Mouse (Mus musculus) hindbrain, embryonic 15.5 days (tissue): Measurements from ENCODE around the gene Sprr2a1. TPM values are rescaled to one million over a fixed set of nuclear protein-coding genes. Genes with fewer than 3 reads are reported as not detected.
"Not testable (repeated sequence)": the region's sequence is repeated elsewhere in the genome, so short reads cannot be mapped to it uniquely, and the experiment has no call there.

Experiments used
- ATAC-seq: fragments of 200-750 bp; cut with Nextera tagmentation; 2 replicates; pipeline ENCODE4 v1.8.0; 2017; ENCODE audit warnings: low read depth, moderate number of reproducible peaks, moderate TSS enrichment; ENCODE audit not compliant: low FRiP score
- H3K27ac ChIP-seq: fragments of 300-500 bp; sonication (generic); replicated peaks from 2 replicates; pipeline ENCODE4 v1.5.1; 2015; ENCODE audit warnings: mild to moderate bottlenecking, inconsistent platforms
- H3K27me3 ChIP-seq: fragments of 300-500 bp; sonication (generic); 2 replicates; pipeline ENCODE4 v1.6.1; 2015; ENCODE audit warnings: control low read depth, inconsistent platforms
- H3K36me3 ChIP-seq: fragments of 300-500 bp; sonication (generic); 2 replicates; pipeline ENCODE4 v1.6.1; 2015; ENCODE audit warnings: control low read depth, inconsistent platforms
- H3K4me1 ChIP-seq: fragments of 300-500 bp; sonication (generic); replicated peaks from 2 replicates; pipeline ENCODE4 v1.6.1; 2015; ENCODE audit warnings: control low read depth, inconsistent platforms
- H3K4me2 ChIP-seq: fragments of 300-500 bp; sonication (generic); 2 replicates; pipeline ENCODE4 v1.6.1; 2015; ENCODE audit warnings: moderate library complexity, mild to moderate bottlenecking, inconsistent platforms
- H3K4me3 ChIP-seq: fragments of 300-500 bp; sonication (generic); 2 replicates; pipeline ENCODE4 v1.5.1; 2015; ENCODE audit warnings: mild to moderate bottlenecking, inconsistent platforms
- H3K9ac ChIP-seq: fragments of 300-500 bp; sonication (generic); 2 replicates; pipeline ENCODE4 v1.6.1; 2015; ENCODE audit warnings: inconsistent platforms
- H3K9me3 ChIP-seq: fragments of 300-500 bp; sonication (generic); 2 replicates; pipeline ENCODE4 v1.6.1; 2016; ENCODE audit warnings: control low read depth, inconsistent platforms
- WGBS: fragments of 180-500 bp; shearing (Covaris S2); methylation state at CpG from one replicate; pipeline ENCODE4 v1.1.7; 2015; 5-methylcytosine and 5-hydroxymethylcytosine counted together
- polyA plus RNA-seq: library from polyadenylated mRNA; unstranded; fragments of >200 nt; fragmentation: Nextera tagmentation; extraction: Ambion mirVana; gene quantifications from 2 replicates; pipeline ENCODE4 v1.2.1, GENCODE M21; 2015

The Sprr2a1 gene
- not detected in 2 replicates for polyA plus RNA-seq

DNA sequence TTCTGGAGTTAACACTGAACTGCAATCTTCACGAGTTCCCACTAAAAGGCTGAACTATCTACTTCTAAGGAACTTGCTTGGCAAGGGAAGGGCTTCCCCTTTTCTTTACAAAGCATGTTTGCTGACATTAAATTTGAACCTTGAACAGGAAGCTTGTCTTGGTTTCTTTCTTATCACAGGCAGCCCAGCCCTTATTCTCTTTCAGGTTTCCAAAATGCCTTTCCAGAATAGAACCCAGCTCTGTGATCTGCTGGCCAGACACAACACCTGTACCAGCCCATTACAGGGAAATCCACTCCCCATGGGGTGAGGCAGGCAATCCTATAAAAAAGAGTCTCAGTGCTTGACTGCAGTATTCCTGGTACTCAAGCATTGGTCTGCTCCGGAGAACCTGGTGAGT is at the start of gene Sprr2a1, which contains the start of gene Sprr2a2:
TSS of gene Sprr2a1 (plus strand) at position 231 of the 400 bp plus-strand sequence.
TSS of gene Sprr2a2 (plus strand) at position 352 of the 400 bp plus-strand sequence.
- H3K4me2 ChIP-seq, H3K9ac ChIP-seq, H3K4me3 ChIP-seq, H3K4me1 ChIP-seq, H3K9me3 ChIP-seq, H3K36me3 ChIP-seq, H3K27ac ChIP-seq, ATAC-seq, H3K27me3 ChIP-seq: not testable (repeated sequence)
- WGBS, result no CpG with 5 or more reads among the region's 2 CpGs

DNA sequence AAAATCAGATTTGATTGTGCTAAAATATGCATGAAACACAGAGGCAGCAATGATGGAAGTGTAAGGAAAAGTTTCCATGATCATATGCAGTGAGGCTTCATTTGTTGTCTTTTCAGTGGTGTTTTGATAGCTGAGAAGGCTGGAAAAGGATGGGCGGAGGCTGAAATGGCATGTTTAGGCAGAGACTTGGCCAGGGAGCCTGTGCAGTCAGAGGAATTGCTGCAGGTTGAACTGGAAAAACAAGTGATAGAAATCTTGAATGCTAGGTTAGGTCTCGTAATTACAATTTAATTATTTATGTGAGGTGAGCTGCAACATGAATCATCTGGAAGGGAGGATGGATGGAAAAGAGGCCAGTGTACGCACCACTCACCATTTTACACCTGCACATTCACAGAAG is 45.8 kb upstream of the Sprr2a1 start:
- Histone ChIP-seq H3K27ac (no peak overlapping the region), H3K9ac (no peak overlapping the region), H3K4me3 (no peak overlapping the region), H3K36me3 (no peaks in the 10 kb centered on the region), H3K4me1 (no peaks in the 10 kb centered on the region), H3K9me3 (no peaks in the 10 kb centered on the region), H3K27me3 (no peaks in the 10 kb centered on the region), H3K4me2 (no peak overlapping the region)
- WGBS, result 91% methylated on average over 3 of the region's 3 CpGs
- ATAC-seq, result no peak

DNA sequence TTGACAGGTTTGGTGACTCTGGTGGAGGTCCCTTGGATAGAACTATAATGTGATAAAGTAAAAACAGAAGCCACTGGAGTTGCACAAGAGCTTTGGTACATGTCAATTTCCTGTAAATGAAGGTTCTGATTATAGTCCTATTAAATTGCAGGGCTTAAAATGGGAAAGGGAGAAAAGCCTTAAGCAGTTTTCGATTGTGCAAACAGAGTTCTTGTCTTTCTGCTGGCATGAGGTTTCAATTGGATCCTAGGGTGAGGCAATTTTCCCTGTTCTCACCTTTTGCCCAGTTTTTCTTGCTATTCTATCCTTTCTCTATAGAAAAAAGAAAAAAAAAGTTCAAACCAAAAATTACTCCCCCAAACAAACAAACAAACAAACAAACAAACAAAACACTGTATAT is 38.7 kb upstream of the Sprr2a1 start:
- WGBS, result 84% methylated on average over 1 of the region's 1 CpGs
- Histone ChIP-seq H3K4me3 (no peak overlapping the region), H3K9me3 (no peaks in the 10 kb centered on the region), H3K27me3 (no peaks in the 10 kb centered on the region), H3K4me2 (no peak overlapping the region), H3K9ac (no peak overlapping the region), H3K4me1 (no peaks in the 10 kb centered on the region), H3K36me3 (no peaks in the 10 kb centered on the region), H3K27ac (no peak overlapping the region)
- no peak for ATAC-seq

DNA sequence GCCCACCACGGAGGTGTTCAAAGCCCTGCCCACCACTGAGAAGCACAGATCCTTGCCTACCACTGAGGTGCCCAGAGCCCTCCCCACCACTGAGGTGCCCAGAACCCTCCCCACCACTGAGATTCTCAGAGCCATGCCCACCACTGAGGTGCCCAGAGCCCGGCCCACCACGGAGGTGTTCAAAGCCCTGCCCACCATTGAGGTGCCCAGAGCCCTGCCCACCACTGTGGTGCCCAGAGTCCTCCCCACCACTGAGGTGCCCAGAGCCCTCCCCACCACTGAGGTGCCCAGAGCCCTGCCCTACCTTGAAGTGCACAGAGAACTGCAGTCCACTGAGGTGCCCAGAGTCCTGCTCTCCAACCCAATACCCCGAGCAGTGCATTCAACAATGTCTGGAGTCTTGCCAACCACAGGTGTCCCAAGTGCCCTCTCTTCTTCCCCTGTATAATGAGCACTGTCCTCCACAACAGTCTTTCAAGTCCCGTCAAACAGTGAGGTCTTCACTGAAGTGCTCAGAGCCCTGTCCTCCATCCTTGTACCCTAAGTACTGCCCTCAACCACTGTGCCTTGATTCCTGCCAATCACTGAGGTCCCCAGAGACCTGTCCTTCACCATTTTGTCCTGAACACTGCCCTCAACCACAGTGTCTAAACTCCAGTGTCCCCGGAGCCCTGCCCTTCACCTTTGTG is 19.9 kb upstream of the Sprr2a1 start:
- Histone ChIP-seq H3K4me2 (no peak overlapping the region), H3K4me3 (no peak overlapping the region), H3K9ac (no peak overlapping the region), H3K4me1 (no peaks in the 10 kb centered on the region), H3K36me3 (no peaks in the 10 kb centered on the region), H3K27ac (no peak overlapping the region), H3K9me3 (no peaks in the 10 kb centered on the region), H3K27me3 (no peaks in the 10 kb centered on the region)
- 83% methylated on average over 6 of the region's 6 CpGs for WGBS
- ATAC-seq, result peak; percentile 27; the same call in 1 of the 2 replicates

DNA sequence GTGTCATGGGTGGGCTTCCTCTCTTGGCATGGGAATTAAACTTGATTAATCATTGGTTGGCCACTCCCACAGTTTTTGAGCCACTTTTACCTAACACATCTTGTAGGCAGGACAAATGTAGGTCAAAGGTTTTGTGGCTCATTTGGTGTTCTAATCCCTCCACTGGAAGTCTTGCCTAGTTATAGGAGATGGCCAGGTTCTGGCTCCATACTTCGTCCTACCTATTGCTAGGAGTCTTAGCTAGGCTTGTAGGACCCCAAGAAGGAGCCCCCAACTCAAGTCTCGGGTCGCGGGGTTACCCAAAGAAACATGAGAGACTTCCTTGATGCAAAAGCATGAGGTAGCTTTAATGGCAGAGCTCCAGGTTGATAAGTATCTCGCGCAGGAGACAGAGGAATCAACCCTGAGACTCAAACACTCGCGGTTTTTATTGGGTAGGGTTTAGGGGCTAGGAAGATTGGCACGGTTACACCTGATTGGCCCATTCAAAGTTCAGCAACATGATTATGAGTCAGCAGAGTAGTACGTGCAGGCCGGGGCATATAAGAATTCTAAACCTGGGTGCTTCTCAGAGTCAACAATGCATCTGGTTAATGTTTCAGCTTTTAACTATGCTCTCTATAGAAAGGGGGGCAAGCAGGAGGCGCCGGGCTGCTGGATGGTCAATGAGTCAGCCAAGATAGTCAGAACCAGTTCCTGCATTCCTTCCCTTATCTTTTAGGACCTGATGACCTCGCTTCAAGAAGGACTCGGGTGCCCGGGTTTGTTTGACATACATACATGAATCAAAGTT is 4.3 kb upstream of the Sprr2a1 start:
- ATAC-seq, H3K4me2 ChIP-seq, H3K9me3 ChIP-seq, H3K4me1 ChIP-seq, H3K9ac ChIP-seq, H3K4me3 ChIP-seq, H3K36me3 ChIP-seq, H3K27me3 ChIP-seq, H3K27ac ChIP-seq: not testable (repeated sequence)
- WGBS, result no CpG with 5 or more reads among the region's 16 CpGs

GRCm38 (mm10) chr3:92212059-92212458 is 3.5 kb upstream of the Sprr2a1 start:
- H3K9me3 ChIP-seq, H3K27me3 ChIP-seq, H3K4me1 ChIP-seq, H3K27ac ChIP-seq, H3K36me3 ChIP-seq, H3K4me2 ChIP-seq, H3K9ac ChIP-seq, ATAC-seq, H3K4me3 ChIP-seq: not testable (repeated sequence)
- WGBS, result no CpG with 5 or more reads among the region's 1 CpGs

DNA sequence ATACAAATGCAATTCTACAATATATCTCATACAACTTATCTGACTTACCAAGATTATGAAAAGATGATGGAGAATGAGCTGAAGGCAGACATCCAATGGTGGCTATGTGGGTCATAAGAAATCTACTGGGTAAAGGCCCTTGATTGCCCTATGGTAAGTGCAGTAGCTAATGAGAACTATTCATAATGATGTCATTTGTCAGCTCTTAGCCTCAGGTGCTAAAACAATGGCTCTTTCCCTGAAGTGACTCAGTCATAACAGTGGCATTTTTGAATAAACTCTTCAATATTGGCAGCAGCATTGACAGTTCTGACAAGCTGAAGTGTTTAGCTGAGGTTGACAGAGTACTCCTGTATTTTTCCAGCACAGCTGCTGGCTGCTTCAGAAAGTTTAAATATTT is 1.9 kb upstream of the Sprr2a1 start:
- H3K4me1 ChIP-seq, H3K27ac ChIP-seq, ATAC-seq, H3K9me3 ChIP-seq, H3K36me3 ChIP-seq, H3K4me3 ChIP-seq, H3K4me2 ChIP-seq, H3K9ac ChIP-seq, H3K27me3 ChIP-seq: not testable (repeated sequence)

DNA sequence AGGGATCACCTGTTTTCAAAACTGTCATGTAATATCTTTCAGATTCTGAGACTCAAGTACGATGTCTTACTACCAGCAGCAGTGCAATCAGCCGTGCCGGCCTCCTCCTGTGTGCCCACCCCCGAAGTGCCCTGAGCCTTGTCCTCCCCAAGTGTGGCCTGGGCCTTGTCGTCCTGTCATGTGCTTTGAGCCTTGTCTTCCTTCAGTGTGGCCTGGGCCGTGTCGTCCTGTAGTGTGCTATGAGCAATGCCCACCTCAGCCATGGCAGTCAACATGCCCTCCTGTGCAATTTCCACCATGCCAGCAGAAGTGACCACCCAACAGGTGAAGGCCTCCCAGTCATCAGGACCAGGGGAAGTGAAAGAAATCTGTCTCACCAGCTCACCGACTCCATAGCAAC is 3.4 kb downstream of the Sprr2a1 start:
- H3K36me3 ChIP-seq, H3K4me3 ChIP-seq, H3K4me2 ChIP-seq, H3K9ac ChIP-seq, H3K27me3 ChIP-seq, H3K27ac ChIP-seq, H3K4me1 ChIP-seq, H3K9me3 ChIP-seq: not testable (repeated sequence)
- WGBS, result no CpG with 5 or more reads among the region's 8 CpGs
- ATAC-seq, result peak; percentile 73

GRCm38 (mm10) chr3:92223708-92224107 is 8.1 kb downstream of the Sprr2a1 start:
- H3K4me2 ChIP-seq, H3K4me1 ChIP-seq, H3K36me3 ChIP-seq, H3K4me3 ChIP-seq, H3K9ac ChIP-seq, H3K9me3 ChIP-seq, H3K27me3 ChIP-seq, H3K27ac ChIP-seq: not testable (repeated sequence)
- ATAC-seq, result peak; percentile 57; the same call in 1 of the 2 replicates

GRCm38 (mm10) chr3:92227410-92227809 is 11.8 kb downstream of the Sprr2a1 start:
- H3K9ac ChIP-seq, H3K9me3 ChIP-seq, H3K36me3 ChIP-seq, H3K4me3 ChIP-seq, H3K4me2 ChIP-seq, H3K4me1 ChIP-seq, H3K27ac ChIP-seq, H3K27me3 ChIP-seq, ATAC-seq: not testable (repeated sequence)
- 66% methylated on average over 3 of the region's 3 CpGs for WGBS

DNA sequence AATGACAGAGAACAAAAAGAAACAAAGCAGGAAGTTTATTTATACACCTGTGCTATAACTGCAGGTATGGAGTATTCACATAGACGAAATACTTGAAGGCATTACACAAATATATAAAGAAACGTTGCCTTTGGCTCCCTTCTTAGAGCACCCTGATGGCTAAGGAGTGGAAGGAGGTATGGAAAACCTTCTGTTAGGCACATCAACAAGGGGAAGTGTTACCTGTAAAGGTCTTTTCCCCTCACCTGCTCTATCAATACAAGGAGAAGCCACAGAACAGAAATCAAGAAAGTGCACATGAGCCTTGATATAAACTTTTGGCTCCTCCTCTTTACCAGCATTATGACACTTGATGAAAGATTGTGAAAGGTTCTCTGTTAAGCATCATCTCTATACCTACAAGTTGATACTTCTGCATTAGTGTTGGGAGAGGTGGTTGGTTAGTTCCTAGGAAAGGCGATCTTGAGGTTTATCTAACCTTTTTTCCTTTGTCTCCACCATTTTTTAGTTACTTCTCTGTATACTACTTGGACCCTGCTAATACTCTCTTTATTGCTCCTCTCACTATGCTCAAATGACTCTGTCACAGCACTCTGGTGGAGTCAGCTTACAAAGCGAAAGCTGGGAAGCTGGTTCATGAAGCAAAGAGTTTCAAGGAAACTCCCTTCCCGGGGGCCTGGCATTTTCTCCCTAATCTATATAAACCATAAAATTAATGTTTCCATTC is 21.0 kb downstream of the Sprr2a1 start:
- WGBS, result no CpG with 5 or more reads among the region's 5 CpGs
- H3K9ac ChIP-seq, H3K4me3 ChIP-seq, H3K36me3 ChIP-seq, H3K4me1 ChIP-seq, H3K4me2 ChIP-seq, H3K27ac ChIP-seq, H3K9me3 ChIP-seq, H3K27me3 ChIP-seq: not testable (repeated sequence)
- ATAC-seq, result peak; percentile 15; the same call in 1 of the 2 replicates

DNA sequence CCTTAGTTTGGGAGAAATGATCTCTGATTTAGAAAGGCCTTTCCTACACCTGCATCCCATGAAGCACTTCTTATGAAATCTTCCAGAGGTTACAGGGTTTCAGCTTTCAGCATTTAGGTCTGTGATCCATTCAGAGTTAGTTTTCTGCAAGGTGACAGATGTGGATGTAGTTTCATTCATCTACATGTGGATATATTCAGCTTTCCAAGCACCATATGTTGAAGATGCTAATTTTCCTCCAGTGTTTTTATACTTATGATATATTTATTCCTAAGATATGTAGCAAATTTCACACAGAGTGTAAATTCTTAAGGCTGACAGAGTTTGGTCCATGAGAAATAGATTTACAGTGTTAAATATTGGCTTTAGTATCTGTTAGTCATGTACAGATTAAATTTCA is 23.1 kb downstream of the Sprr2a1 start:
- H3K9ac ChIP-seq, H3K27me3 ChIP-seq, ATAC-seq: not testable (repeated sequence)

More for the DNA sequence above, 23.1 kb downstream of the Sprr2a1 start:
- H3K4me3 ChIP-seq, H3K27ac ChIP-seq, H3K4me1 ChIP-seq, H3K4me2 ChIP-seq, H3K9me3 ChIP-seq, H3K36me3 ChIP-seq: not testable (repeated sequence)
